Mouse (Mus musculus) embryonic facial prominence, embryonic 10.5 days (tissue): ENCODE results near the gene Samhd1. TPM values are rescaled to one million over a fixed set of nuclear protein-coding genes. Genes with fewer than 3 reads are reported as not detected.
A peak's percentile ranks its signal among the peaks of the same experiment; 100 is the strongest.

ENCODE experiments used
- DNase-seq: peaks from one replicate; pipeline ENCODE4 v3.0.0-alpha.2; 2017; ENCODE audit warnings: low spot score
- H3K27ac ChIP-seq: fragments of 300-500 bp; sonication (generic); replicated peaks from 2 replicates; pipeline ENCODE4 v1.5.1; 2016; ENCODE audit warnings: mild to moderate bottlenecking
- H3K27me3 ChIP-seq: fragments of 300-500 bp; sonication (generic); replicated peaks from 2 replicates; pipeline ENCODE4 v1.6.1; 2016; ENCODE audit warnings: low read depth, mild to moderate bottlenecking; ENCODE audit not compliant: poor library complexity, severe bottlenecking
- H3K36me3 ChIP-seq: fragments of 300-500 bp; sonication (generic); replicated peaks from 2 replicates; pipeline ENCODE4 v1.6.1; 2016; ENCODE audit warnings: mild to moderate bottlenecking, moderate library complexity
- H3K4me1 ChIP-seq: fragments of 300-500 bp; sonication (generic); 2 replicates; pipeline ENCODE4 v1.6.1; 2016
- H3K4me3 ChIP-seq: fragments of 300-500 bp; sonication (generic); 2 replicates; pipeline ENCODE4 v1.5.1; 2016; ENCODE audit warnings: mild to moderate bottlenecking, moderate library complexity
- H3K9me3 ChIP-seq: fragments of 300-500 bp; sonication (generic); 2 replicates; pipeline ENCODE4 v1.6.1; 2016; ENCODE audit warnings: mild to moderate bottlenecking
- WGBS: fragments of 180-500 bp; shearing (Covaris S2); methylation state at CpG from one replicate; pipeline ENCODE4 v1.1.7; 2016; 5-methylcytosine and 5-hydroxymethylcytosine counted together
- polyA plus RNA-seq: library from polyadenylated mRNA; unstranded; fragments of >200 nt; fragmentation: Nextera tagmentation; extraction: Ambion mirVana; gene quantifications from 2 replicates; pipeline ENCODE4 v1.2.1, GENCODE M21; 2016

Samhd1 gene
- polyA plus RNA-seq, 1 experiment from 2014 or later = 26.7 TPM

GRCm38 (mm10) chr2:157153235-157153634, 18.2 kb upstream of the Samhd1 start:
- no peaks in the 10 kb centered on the region for H3K27me3 ChIP-seq
- no peaks in the 10 kb centered on the region for H3K4me1 ChIP-seq
- H3K4me3 ChIP-seq = no peak overlapping the region
- no peaks in the 10 kb centered on the region for H3K9me3 ChIP-seq
- H3K27ac ChIP-seq = no peak overlapping the region
- peaks cover 93% of the 10 kb centered on the region for H3K36me3 ChIP-seq
- WGBS = 83% methylated on average over 2 of the region's 2 CpGs
- no peak for DNase-seq

- DNase-seq = no peak
- H3K27me3 ChIP-seq = no peaks in the 10 kb centered on the region
- H3K36me3 ChIP-seq = peaks cover 90% of the 10 kb centered on the region
- H3K27ac ChIP-seq = no peak overlapping the region
- WGBS = 88% methylated on average over 5 of the region's 5 CpGs
- no peaks in the 10 kb centered on the region for H3K4me1 ChIP-seq
- no peak overlapping the region for H3K4me3 ChIP-seq
- H3K9me3 ChIP-seq = no peaks in the 10 kb centered on the region
These were observed 13.4 kb upstream of the Samhd1 start for GRCm38 (mm10) chr2:157148417-157148816.

GRCm38 (mm10) chr2:157147397-157148020, 12.4 kb upstream of the Samhd1 start:
- DNase-seq = no peak
- Histone ChIP-seq H3K4me1 (no peaks in the 10 kb centered on the region), H3K27me3 (no peaks in the 10 kb centered on the region), H3K4me3 (no peak overlapping the region), H3K9me3 (no peaks in the 10 kb centered on the region), H3K27ac (no peak overlapping the region), H3K36me3 (peaks cover 83% of the 10 kb centered on the region)
- 91% methylated on average over 9 of the region's 9 CpGs for WGBS

GRCm38 (mm10) chr2:157145173-157145572, 10.1 kb upstream of the Samhd1 start:
- H3K27me3 ChIP-seq = no peaks in the 10 kb centered on the region
- H3K36me3 ChIP-seq = peaks cover 60% of the 10 kb centered on the region
- no peaks in the 10 kb centered on the region for H3K4me1 ChIP-seq
- H3K27ac ChIP-seq = no peak overlapping the region
- DNase-seq = no peak
- H3K9me3 ChIP-seq = no peaks in the 10 kb centered on the region
- no peak overlapping the region for H3K4me3 ChIP-seq
- 67% methylated on average over 1 of the region's 1 CpGs for WGBS

- Histone ChIP-seq H3K27ac (no peak overlapping the region), H3K27me3 (no peaks in the 10 kb centered on the region), H3K4me3 (no peak overlapping the region), H3K36me3 (peaks cover 49% of the 10 kb centered on the region), H3K9me3 (peaks cover 4% of the 10 kb centered on the region; the same call in 1 of the 2 replicates), H3K4me1 (no peaks in the 10 kb centered on the region)
- no peak for DNase-seq
- 67% methylated on average over 5 of the region's 5 CpGs for WGBS
These were observed 9.1 kb upstream of the Samhd1 start for GRCm38 (mm10) chr2:157144132-157144531.

- Histone ChIP-seq H3K27ac (no peak overlapping the region), H3K27me3 (no peaks in the 10 kb centered on the region), H3K9me3 (peaks cover 4% of the 10 kb centered on the region; the same call in 1 of the 2 replicates), H3K4me3 (no peak overlapping the region), H3K36me3 (peaks cover 29% of the 10 kb centered on the region), H3K4me1 (no peaks in the 10 kb centered on the region)
- no peak for DNase-seq
- WGBS = 88% methylated on average over 4 of the region's 4 CpGs
These were observed 6.9 kb upstream of the Samhd1 start for GRCm38 (mm10) chr2:157141962-157142361.

- Histone ChIP-seq H3K27ac (no peak overlapping the region), H3K4me3 (no peak overlapping the region), H3K27me3 (no peaks in the 10 kb centered on the region), H3K36me3 (peaks cover 5% of the 10 kb centered on the region; the same call in 1 of the 2 replicates), H3K9me3 (peaks cover 4% of the 10 kb centered on the region; the same call in 1 of the 2 replicates), H3K4me1 (0 out of 2 replicates have a peak, but pooled peaks cover 4% of the 10 kb centered on the region)
- WGBS = 90% methylated on average over 5 of the region's 5 CpGs
- no peak for DNase-seq
These were observed 4.3 kb upstream of the Samhd1 start for GRCm38 (mm10) chr2:157139251-157139802.

- no peak for DNase-seq
- no peaks in the 10 kb centered on the region for H3K36me3 ChIP-seq
- 0 out of 2 replicates have a peak, but pooled peaks cover 6% of the 10 kb centered on the region for H3K4me1 ChIP-seq
- H3K27ac ChIP-seq = no peak overlapping the region
- H3K27me3 ChIP-seq = no peaks in the 10 kb centered on the region
- H3K9me3 ChIP-seq = peaks cover 4% of the 10 kb centered on the region; the same call in 1 of the 2 replicates
- WGBS = 80% methylated on average over 5 of the region's 5 CpGs
- H3K4me3 ChIP-seq = no peak overlapping the region
These were observed 3.7 kb upstream of the Samhd1 start for GRCm38 (mm10) chr2:157138808-157139207.

- no peak for DNase-seq
- 0 out of 2 replicates have a peak, but pooled peaks cover 9% of the 10 kb centered on the region for H3K4me1 ChIP-seq
- H3K4me3 ChIP-seq = no peak overlapping the region
- no peaks in the 10 kb centered on the region for H3K27me3 ChIP-seq
- WGBS = 90% methylated on average over 9 of the region's 9 CpGs
- no peaks in the 10 kb centered on the region for H3K36me3 ChIP-seq
- H3K9me3 ChIP-seq = peaks cover 4% of the 10 kb centered on the region; the same call in 1 of the 2 replicates
- H3K27ac ChIP-seq = no peak overlapping the region
These were observed 3.1 kb upstream of the Samhd1 start for GRCm38 (mm10) chr2:157137959-157138731.

GRCm38 (mm10) chr2:157136646-157137045, 1.6 kb upstream of the Samhd1 start:
- DNase-seq = no peak
- H3K4me3 ChIP-seq = no peak overlapping the region
- H3K4me1 ChIP-seq = 0 out of 2 replicates have a peak, but pooled peaks cover 9% of the 10 kb centered on the region
- peaks cover 4% of the 10 kb centered on the region; the same call in 1 of the 2 replicates for H3K9me3 ChIP-seq
- 90% methylated on average over 2 of the region's 2 CpGs for WGBS
- H3K27me3 ChIP-seq = no peaks in the 10 kb centered on the region
- no peak overlapping the region for H3K27ac ChIP-seq
- no peaks in the 10 kb centered on the region for H3K36me3 ChIP-seq

- WGBS = 91% methylated on average over 4 of the region's 4 CpGs
- Histone ChIP-seq H3K4me1 (0 out of 2 replicates have a peak, but pooled peaks cover 9% of the 10 kb centered on the region), H3K4me3 (no peak overlapping the region), H3K9me3 (peaks cover 4% of the 10 kb centered on the region; the same call in 1 of the 2 replicates), H3K27me3 (no peaks in the 10 kb centered on the region), H3K27ac (no peak overlapping the region), H3K36me3 (no peaks in the 10 kb centered on the region)
- no peak for DNase-seq
These were observed 1.1 kb upstream of the Samhd1 start for GRCm38 (mm10) chr2:157136176-157136575.

GRCm38 (mm10) chr2:157135529-157136120, 560 bp upstream of the Samhd1 start:
- Histone ChIP-seq H3K4me1 (0 out of 2 replicates have a peak, but pooled peaks cover 9% of the 10 kb centered on the region), H3K27ac (peak overlapping the region; percentile 88), H3K9me3 (peaks cover 4% of the 10 kb centered on the region; the same call in 1 of the 2 replicates), H3K36me3 (no peaks in the 10 kb centered on the region), H3K27me3 (no peaks in the 10 kb centered on the region), H3K4me3 (peak overlapping the region; percentile 78)
- DNase-seq = no peak
- 88% methylated on average over 10 of the region's 10 CpGs for WGBS
